Mouse (Mus musculus): Measurements from ENCODE around the gene Dld. TPM values are rescaled to one million over a fixed set of nuclear protein-coding genes. Genes with fewer than 3 reads are reported as not detected.

The Dld gene
- polyA plus RNA-seq, 1 experiment, result 2.8 TPM

DNA sequence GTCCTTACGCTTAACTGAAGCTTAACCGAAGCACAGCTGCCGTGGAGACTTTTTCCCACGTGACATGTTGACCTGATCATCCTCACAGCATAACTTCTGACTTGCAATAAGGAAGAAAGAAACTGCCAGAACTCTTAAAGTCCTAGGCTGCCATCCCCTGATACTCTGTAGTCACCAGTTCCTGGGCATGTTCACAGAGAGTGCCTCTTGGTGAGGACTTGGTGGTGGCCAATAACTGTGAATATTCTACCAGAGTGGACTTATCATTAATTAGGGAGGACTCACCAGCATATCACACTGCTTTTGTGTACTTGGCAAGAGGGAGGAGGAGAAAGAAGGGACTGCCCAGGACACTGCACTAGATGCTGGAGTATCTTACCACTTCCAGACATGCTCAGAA lies 53.1 kb downstream of the Dld start:
- H3K9me3 ChIP-seq, result 0 out of 2 replicates have a peak, but pooled peaks cover 3% of the 10 kb centered on the region
- H3K4me1 ChIP-seq, result no peaks in the 10 kb centered on the region
- H3K27me3 ChIP-seq (replicated peaks), result peaks cover 9% of the 10 kb centered on the region
- H3K36me3 ChIP-seq (replicated peaks; ENCODE audit: low read length), result no peaks in the 10 kb centered on the region
- TF ChIP-seq GATA1 (IDR thresholded peaks at IDR 0.05; ENCODE audit: borderline replicate concordance, low read length) (no peak), FLI1 (IDR thresholded peaks at IDR 0.05; ENCODE audit: low read length) (no peak)
- H3K4me3 ChIP-seq (replicated peaks), result no peak overlapping the region

- TF ChIP-seq FLI1 (IDR thresholded peaks at IDR 0.05; ENCODE audit: low read length) (no peak), GATA1 (IDR thresholded peaks at IDR 0.05; ENCODE audit: borderline replicate concordance, low read length) (no peak)
- H3K4me1 ChIP-seq, result no peaks in the 10 kb centered on the region
Measured at GRCm38 (mm10) chr12:31296097-31296496, 55.2 kb downstream of the Dld start.

GRCm38 (mm10) chr12:31295505-31295904 lies 55.7 kb downstream of the Dld start:
- TF ChIP-seq FLI1 (IDR thresholded peaks at IDR 0.05; ENCODE audit: low read length) (no peak), GATA1 (IDR thresholded peaks at IDR 0.05; ENCODE audit: borderline replicate concordance, low read length) (no peak)
- H3K36me3 ChIP-seq (replicated peaks; ENCODE audit: low read length), result no peaks in the 10 kb centered on the region

More at GRCm38 (mm10) chr12:31296097-31296496, 55.2 kb downstream of the Dld start:
- Histone ChIP-seq H3K4me3 (replicated peaks) (no peak overlapping the region), H3K9me3 (0 out of 2 replicates have a peak, but pooled peaks cover 3% of the 10 kb centered on the region), H3K36me3 (replicated peaks; ENCODE audit: low read length) (no peaks in the 10 kb centered on the region), H3K27me3 (replicated peaks) (peaks cover 9% of the 10 kb centered on the region)

GRCm38 (mm10) chr12:31294996-31295395 lies 56.3 kb downstream of the Dld start:
- H3K36me3 ChIP-seq (replicated peaks; ENCODE audit: low read length), result no peaks in the 10 kb centered on the region
- no peak overlapping the region for H3K4me3 ChIP-seq (replicated peaks)
- TF ChIP-seq GATA1 (IDR thresholded peaks at IDR 0.05; ENCODE audit: borderline replicate concordance, low read length) (no peak), FLI1 (IDR thresholded peaks at IDR 0.05; ENCODE audit: low read length) (no peak)
- H3K9me3 ChIP-seq, result no peaks in the 10 kb centered on the region
- H3K27me3 ChIP-seq (replicated peaks), result peaks cover 8% of the 10 kb centered on the region
- no peaks in the 10 kb centered on the region for H3K4me1 ChIP-seq

More at GRCm38 (mm10) chr12:31295505-31295904, 55.7 kb downstream of the Dld start:
- Histone ChIP-seq H3K27me3 (replicated peaks) (peaks cover 9% of the 10 kb centered on the region), H3K9me3 (no peaks in the 10 kb centered on the region), H3K4me1 (no peaks in the 10 kb centered on the region), H3K4me3 (replicated peaks) (no peak overlapping the region)

- Histone ChIP-seq H3K4me1 (no peaks in the 10 kb centered on the region), H3K4me3 (replicated peaks) (no peak overlapping the region), H3K27me3 (replicated peaks) (peaks cover 8% of the 10 kb centered on the region), H3K36me3 (replicated peaks; ENCODE audit: low read length) (no peaks in the 10 kb centered on the region), H3K9me3 (no peaks in the 10 kb centered on the region)
- TF ChIP-seq GATA1 (IDR thresholded peaks at IDR 0.05; ENCODE audit: borderline replicate concordance, low read length) (no peak), FLI1 (IDR thresholded peaks at IDR 0.05; ENCODE audit: low read length) (no peak)
Measured at GRCm38 (mm10) chr12:31294526-31294925, 56.7 kb downstream of the Dld start.

- Histone ChIP-seq H3K36me3 (replicated peaks; ENCODE audit: low read length) (no peaks in the 10 kb centered on the region), H3K4me3 (replicated peaks) (no peak overlapping the region), H3K9me3 (no peaks in the 10 kb centered on the region), H3K4me1 (no peaks in the 10 kb centered on the region), H3K27me3 (replicated peaks) (peaks cover 8% of the 10 kb centered on the region)
- TF ChIP-seq FLI1 (IDR thresholded peaks at IDR 0.05; ENCODE audit: low read length) (no peak), GATA1 (IDR thresholded peaks at IDR 0.05; ENCODE audit: borderline replicate concordance, low read length) (no peak)
Measured at GRCm38 (mm10) chr12:31293361-31294142, 57.7 kb downstream of the Dld start.

DNA sequence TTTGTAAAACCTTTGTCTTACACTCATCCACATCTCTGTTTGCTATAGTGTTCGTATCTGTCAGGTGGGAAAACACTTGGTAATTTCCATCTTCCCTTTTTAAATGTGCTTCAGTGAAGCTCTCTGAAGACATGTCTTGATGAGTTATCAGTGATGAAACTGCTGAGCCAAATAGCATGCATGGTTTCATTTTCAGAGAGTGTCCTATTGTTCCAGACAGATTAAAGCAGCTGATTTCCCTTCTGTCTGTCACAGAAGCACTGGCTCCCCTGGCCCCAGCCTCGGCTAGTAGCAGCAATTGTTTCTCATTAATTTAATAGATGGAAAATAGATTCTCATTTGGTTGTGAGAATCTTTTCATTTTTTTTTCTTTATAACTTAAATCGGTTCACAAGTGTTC lies 60.3 kb downstream of the Dld start:
- Histone ChIP-seq H3K4me1 (no peaks in the 10 kb centered on the region), H3K36me3 (replicated peaks; ENCODE audit: low read length) (no peaks in the 10 kb centered on the region), H3K27me3 (replicated peaks) (peaks cover 6% of the 10 kb centered on the region), H3K9me3 (no peaks in the 10 kb centered on the region), H3K4me3 (replicated peaks) (no peak overlapping the region)
- TF ChIP-seq GATA1 (IDR thresholded peaks at IDR 0.05; ENCODE audit: borderline replicate concordance, low read length), result no peak
- TF ChIP-seq FLI1 (IDR thresholded peaks at IDR 0.05; ENCODE audit: low read length), result no peak

- Histone ChIP-seq H3K4me1 (no peaks in the 10 kb centered on the region), H3K4me3 (replicated peaks) (no peak overlapping the region), H3K27me3 (replicated peaks) (peaks cover 3% of the 10 kb centered on the region), H3K9me3 (no peaks in the 10 kb centered on the region), H3K36me3 (replicated peaks; ENCODE audit: low read length) (no peaks in the 10 kb centered on the region)
- TF ChIP-seq FLI1 (IDR thresholded peaks at IDR 0.05; ENCODE audit: low read length), result no peak
- TF ChIP-seq GATA1 (IDR thresholded peaks at IDR 0.05; ENCODE audit: borderline replicate concordance, low read length), result no peak
Measured at GRCm38 (mm10) chr12:31289046-31289445, 62.2 kb downstream of the Dld start.

GRCm38 (mm10) chr12:31283617-31284136 lies 67.6 kb downstream of the Dld start:
- Histone ChIP-seq H3K36me3 (replicated peaks; ENCODE audit: low read length) (no peaks in the 10 kb centered on the region), H3K27me3 (replicated peaks) (peaks cover 3% of the 10 kb centered on the region), H3K9me3 (no peaks in the 10 kb centered on the region), H3K4me1 (no peaks in the 10 kb centered on the region), H3K4me3 (replicated peaks) (no peak overlapping the region)
- TF ChIP-seq FLI1 (IDR thresholded peaks at IDR 0.05; ENCODE audit: low read length) (no peak), GATA1 (IDR thresholded peaks at IDR 0.05; ENCODE audit: borderline replicate concordance, low read length) (no peak)

- H3K4me3 ChIP-seq (replicated peaks), result no peak overlapping the region
- no peak for TF ChIP-seq GATA1 (IDR thresholded peaks at IDR 0.05; ENCODE audit: borderline replicate concordance, low read length)
- no peak for TF ChIP-seq FLI1 (IDR thresholded peaks at IDR 0.05; ENCODE audit: low read length)
- H3K36me3 ChIP-seq (replicated peaks; ENCODE audit: low read length), result no peaks in the 10 kb centered on the region
- no peaks in the 10 kb centered on the region for H3K9me3 ChIP-seq
- H3K27me3 ChIP-seq (replicated peaks), result peaks cover 3% of the 10 kb centered on the region
- H3K4me1 ChIP-seq, result no peaks in the 10 kb centered on the region
Measured at GRCm38 (mm10) chr12:31283131-31283530, 68.1 kb downstream of the Dld start.
